Mouse (Mus musculus): ENCODE measurements at regions not wholly inside any gene's neighbourhood (a gene's known extent, or its start where the extent isn't known, plus 50 kb on each side); places are given as distances from the start of the nearest gene placed in this dataset.

- no peak for DNase-seq (ENCODE audit: low read depth, low spot score)
Observed at GRCm38 (mm10) chr17:52448701-52449100, 153.8 kb upstream of the Kcnh8 start.

DNA sequence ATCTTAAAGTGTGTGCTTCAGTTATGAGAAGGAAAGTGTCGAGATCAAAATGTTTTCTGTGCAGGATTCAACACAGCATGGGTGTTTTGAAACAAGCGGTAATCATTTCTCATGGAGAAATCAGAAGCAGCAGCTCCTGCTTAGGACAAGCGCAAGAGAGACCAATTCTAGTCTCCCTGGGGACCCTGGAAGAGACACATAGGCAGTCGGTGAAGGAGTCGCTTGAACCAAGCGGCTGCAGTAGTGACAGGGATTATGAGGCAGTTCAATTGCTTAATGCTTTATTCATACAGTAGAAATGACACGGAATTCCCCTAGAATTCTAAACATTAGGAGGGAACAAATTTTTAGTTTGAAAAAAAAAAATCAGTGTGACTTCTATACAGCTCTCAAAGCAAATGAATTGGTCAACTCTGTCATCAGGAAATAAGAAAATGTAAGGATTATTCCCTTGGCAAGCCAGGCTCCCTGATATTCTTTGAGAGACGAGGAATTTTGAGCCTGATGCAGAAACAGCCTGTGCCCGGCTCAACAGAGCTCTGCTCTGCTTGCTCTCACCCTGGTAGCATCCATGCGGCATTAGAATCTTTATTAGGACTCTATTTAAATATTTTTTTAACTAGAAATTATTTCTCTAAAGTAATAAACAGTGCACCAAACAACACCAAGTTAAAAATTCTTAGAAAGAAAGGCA is 143.1 kb upstream of the Kcnh8 start:
- no peak for DNase-seq (ENCODE audit: low read depth, low spot score)

GRCm38 (mm10) chr17:52459997-52460387 is 142.5 kb upstream of the Kcnh8 start:
- DNase-seq (ENCODE audit: low read depth, low spot score) = no peak

DNA sequence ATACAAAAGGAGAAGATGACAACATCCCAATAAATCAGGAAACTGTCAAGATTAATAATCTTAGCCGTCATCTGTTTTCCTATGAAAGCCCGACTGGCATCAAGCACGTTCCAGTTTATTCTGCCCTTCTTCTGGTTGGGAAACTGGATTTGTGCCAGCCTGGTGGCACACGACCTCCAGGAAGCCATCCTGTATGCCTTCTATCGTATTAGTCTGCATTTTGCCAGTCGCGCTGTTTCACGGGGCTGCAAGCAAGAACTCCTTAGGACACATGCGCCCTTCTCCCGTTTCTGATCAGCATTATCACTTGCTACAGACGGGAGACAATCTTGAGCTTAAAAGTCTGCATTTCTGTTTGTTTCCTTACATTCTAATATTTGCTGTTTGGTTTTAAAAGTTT is 141.2 kb upstream of the Kcnh8 start:
- no peak for DNase-seq (ENCODE audit: low read depth, low spot score)

DNA sequence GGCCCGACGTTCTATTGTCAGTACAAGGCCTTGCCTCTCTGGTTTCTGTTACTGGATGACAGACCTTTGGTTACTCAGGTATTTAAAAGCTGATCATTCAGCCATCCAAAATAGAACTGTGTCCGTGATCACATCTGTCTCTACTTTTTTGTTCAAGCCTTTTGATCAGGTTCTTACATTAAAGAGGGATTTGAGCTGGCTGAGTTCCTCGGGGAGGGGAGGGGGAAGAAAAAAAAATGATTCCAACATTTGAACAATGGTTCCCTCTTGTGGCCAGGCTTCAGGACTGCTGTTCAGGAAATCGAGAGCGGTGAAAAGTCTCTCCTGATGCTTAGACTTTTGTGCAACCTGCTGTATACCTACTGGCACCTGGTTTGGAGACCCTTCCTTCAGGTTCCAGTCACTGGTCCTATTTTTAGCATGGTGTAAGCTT is 140.8 kb upstream of the Kcnh8 start:
- peak; percentile 35 for DNase-seq (ENCODE audit: low read depth, low spot score)

- DNase-seq (ENCODE audit: low read depth, low spot score) = no peak
Observed at GRCm38 (mm10) chr17:52462361-52462760, 140.1 kb upstream of the Kcnh8 start.

DNA sequence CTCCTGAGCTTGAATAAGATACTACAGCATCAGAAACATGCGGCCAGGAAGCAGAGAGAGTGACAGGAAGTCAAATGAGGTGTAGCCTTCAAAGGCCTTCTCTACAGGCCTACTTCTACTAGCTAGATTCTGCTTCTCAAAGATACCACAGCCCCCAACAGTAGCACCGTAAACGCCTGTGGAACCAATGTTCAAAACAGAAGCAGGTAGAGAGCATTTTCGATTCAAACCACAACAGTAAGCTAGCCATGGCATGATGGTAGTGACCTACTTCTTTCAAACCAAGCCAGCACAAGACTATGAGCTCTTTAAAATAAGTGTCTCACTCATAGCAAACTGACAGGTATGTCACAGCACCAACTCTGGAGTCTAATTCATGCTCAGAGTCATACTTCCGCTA is 134.0 kb upstream of the Kcnh8 start:
- DNase-seq (ENCODE audit: low read depth, low spot score) = no peak

- no peak for DNase-seq (ENCODE audit: low read depth, low spot score)
Observed at GRCm38 (mm10) chr17:52479327-52480086, 123.0 kb upstream of the Kcnh8 start.

GRCm38 (mm10) chr17:52480087-52480638 is 122.3 kb upstream of the Kcnh8 start:
- DNase-seq (ENCODE audit: low read depth, low spot score) = no peak

DNA sequence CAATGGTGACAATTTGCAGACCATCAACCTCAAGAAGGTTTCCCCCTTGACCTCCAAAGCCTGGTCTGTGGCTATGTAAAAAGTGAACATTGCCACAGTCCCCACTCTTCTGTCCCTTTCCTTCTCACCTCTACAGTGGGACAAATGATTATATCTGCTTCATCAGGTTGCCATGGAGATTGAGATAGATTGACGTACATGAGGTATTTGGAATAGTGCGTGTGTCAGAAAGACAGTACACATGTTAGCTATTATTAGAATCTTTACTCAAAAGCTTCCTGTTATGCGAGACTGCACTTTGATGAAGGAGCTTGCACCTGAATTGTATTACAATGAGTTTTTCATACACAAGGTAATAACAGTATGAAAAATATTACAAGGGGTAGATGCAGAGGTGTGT is 95.7 kb upstream of the Kcnh8 start:
- DNase-seq (ENCODE audit: low read depth, low spot score) = no peak

GRCm38 (mm10) chr17:52530260-52530659 is 72.2 kb upstream of the Kcnh8 start:
- no peak for DNase-seq (ENCODE audit: low read depth, low spot score)

Measured in embryo, embryonic 11.5 days (tissue).